Mouse (Mus musculus): Measurements from ENCODE around the gene Osbpl2. TPM values are rescaled to one million over a fixed set of nuclear protein-coding genes. Genes with fewer than 3 reads are reported as not detected.

Osbpl2 gene
- polyA plus RNA-seq, 1 experiment from 2014 or later, result 26.2 TPM

GRCm38 (mm10) chr2:180201303-180201702 is 82.2 kb downstream of the Osbpl2 start:
- Histone ChIP-seq H3K27ac (0 out of 2 replicates have a peak overlapping the region, but pooled peaks have one; percentile 20), H3K36me3 (replicated peaks) (peaks cover 46% of the 10 kb centered on the region), H3K9me3 (no peaks in the 10 kb centered on the region), H3K27me3 (ENCODE audit: poor library complexity, severe bottlenecking) (no peaks in the 10 kb centered on the region), H3K4me1 (no peaks in the 10 kb centered on the region; the same call in 1 of the 2 replicates), H3K4me3 (no peak overlapping the region)
- WGBS, result 81% methylated on average over 9 of the region's 9 CpGs
- no peak for DNase-seq (ENCODE audit: extremely low spot score, low spot score)

- H3K27me3 ChIP-seq (ENCODE audit: poor library complexity, severe bottlenecking), result no peaks in the 10 kb centered on the region
- DNase-seq (ENCODE audit: extremely low spot score, low spot score), result no peak
- H3K4me3 ChIP-seq, result no peak overlapping the region
- no peaks in the 10 kb centered on the region for H3K9me3 ChIP-seq
- peaks cover 46% of the 10 kb centered on the region for H3K36me3 ChIP-seq (replicated peaks)
- H3K4me1 ChIP-seq, result no peaks in the 10 kb centered on the region; the same call in 1 of the 2 replicates
- 91% methylated on average over 14 of the region's 14 CpGs for WGBS
- no peak overlapping the region for H3K27ac ChIP-seq
Observed at GRCm38 (mm10) chr2:180202263-180202662, 83.2 kb downstream of the Osbpl2 start.

- H3K27me3 ChIP-seq (ENCODE audit: poor library complexity, severe bottlenecking), result no peaks in the 10 kb centered on the region
- DNase-seq (ENCODE audit: extremely low spot score, low spot score), result no peak
- no peaks in the 10 kb centered on the region for H3K9me3 ChIP-seq
- no peaks in the 10 kb centered on the region; the same call in 1 of the 2 replicates for H3K4me1 ChIP-seq
- no peak overlapping the region for H3K4me3 ChIP-seq
- peaks cover 41% of the 10 kb centered on the region for H3K36me3 ChIP-seq (replicated peaks)
- H3K27ac ChIP-seq, result no peak overlapping the region
- 89% methylated on average over 10 of the region's 10 CpGs for WGBS
Observed at GRCm38 (mm10) chr2:180202805-180203204, 83.7 kb downstream of the Osbpl2 start.

- no peak overlapping the region for H3K27ac ChIP-seq
Observed at GRCm38 (mm10) chr2:180204501-180204900, 85.4 kb downstream of the Osbpl2 start.

GRCm38 (mm10) chr2:180205083-180205955 is 86.2 kb downstream of the Osbpl2 start:
- Histone ChIP-seq H3K27me3 (ENCODE audit: poor library complexity, severe bottlenecking) (no peaks in the 10 kb centered on the region), H3K36me3 (replicated peaks) (peaks cover 30% of the 10 kb centered on the region), H3K27ac (no peak overlapping the region), H3K9me3 (no peaks in the 10 kb centered on the region), H3K4me3 (no peak overlapping the region), H3K4me1 (peaks cover 3% of the 10 kb centered on the region; the same call in 1 of the 2 replicates)
- 89% methylated on average over 12 of the region's 12 CpGs for WGBS
- no peak for DNase-seq (ENCODE audit: extremely low spot score, low spot score)

More at GRCm38 (mm10) chr2:180204501-180204900, 85.4 kb downstream of the Osbpl2 start:
- peaks cover 3% of the 10 kb centered on the region; the same call in 1 of the 2 replicates for H3K4me1 ChIP-seq
- 89% methylated on average over 9 of the region's 9 CpGs for WGBS
- no peak for DNase-seq (ENCODE audit: extremely low spot score, low spot score)
- H3K27me3 ChIP-seq (ENCODE audit: poor library complexity, severe bottlenecking), result no peaks in the 10 kb centered on the region
- no peaks in the 10 kb centered on the region for H3K9me3 ChIP-seq
- H3K4me3 ChIP-seq, result no peak overlapping the region
- peaks cover 30% of the 10 kb centered on the region for H3K36me3 ChIP-seq (replicated peaks)

GRCm38 (mm10) chr2:180205956-180206280 is 86.8 kb downstream of the Osbpl2 start:
- WGBS, result 98% methylated on average over 2 of the region's 2 CpGs
- H3K27me3 ChIP-seq (ENCODE audit: poor library complexity, severe bottlenecking), result no peaks in the 10 kb centered on the region

GRCm38 (mm10) chr2:180207840-180208239 is 88.7 kb downstream of the Osbpl2 start:
- peak; percentile 41 for DNase-seq (ENCODE audit: extremely low spot score, low spot score)
- Histone ChIP-seq H3K36me3 (replicated peaks) (peaks cover 21% of the 10 kb centered on the region), H3K4me3 (no peak overlapping the region), H3K27ac (no peak overlapping the region), H3K27me3 (ENCODE audit: poor library complexity, severe bottlenecking) (no peaks in the 10 kb centered on the region), H3K9me3 (no peaks in the 10 kb centered on the region), H3K4me1 (peaks cover 3% of the 10 kb centered on the region; the same call in 1 of the 2 replicates)
- 71% methylated on average over 7 of the region's 7 CpGs for WGBS

More at GRCm38 (mm10) chr2:180205956-180206280, 86.8 kb downstream of the Osbpl2 start:
- Histone ChIP-seq H3K27ac (no peak overlapping the region), H3K36me3 (replicated peaks) (peaks cover 30% of the 10 kb centered on the region), H3K4me1 (peaks cover 3% of the 10 kb centered on the region; the same call in 1 of the 2 replicates), H3K4me3 (no peak overlapping the region), H3K9me3 (no peaks in the 10 kb centered on the region)
- no peak for DNase-seq (ENCODE audit: extremely low spot score, low spot score)

- H3K9me3 ChIP-seq, result no peaks in the 10 kb centered on the region
- WGBS, result 75% methylated on average over 1 of the region's 1 CpGs
- DNase-seq (ENCODE audit: extremely low spot score, low spot score), result no peak
- no peak overlapping the region for H3K4me3 ChIP-seq
- peaks cover 3% of the 10 kb centered on the region; the same call in 1 of the 2 replicates for H3K4me1 ChIP-seq
- peaks cover 26% of the 10 kb centered on the region for H3K36me3 ChIP-seq (replicated peaks)
- H3K27me3 ChIP-seq (ENCODE audit: poor library complexity, severe bottlenecking), result no peaks in the 10 kb centered on the region
- H3K27ac ChIP-seq, result no peak overlapping the region
Observed at GRCm38 (mm10) chr2:180208976-180209375, 89.9 kb downstream of the Osbpl2 start.

- Histone ChIP-seq H3K27ac (no peak overlapping the region), H3K9me3 (no peaks in the 10 kb centered on the region), H3K4me3 (no peak overlapping the region), H3K27me3 (ENCODE audit: poor library complexity, severe bottlenecking) (no peaks in the 10 kb centered on the region), H3K4me1 (peaks cover 23% of the 10 kb centered on the region), H3K36me3 (replicated peaks) (peaks cover 9% of the 10 kb centered on the region; the same call in 1 of the 2 replicates)
- 92% methylated on average over 3 of the region's 3 CpGs for WGBS
- DNase-seq (ENCODE audit: extremely low spot score, low spot score), result no peak
Observed at GRCm38 (mm10) chr2:180212255-180212654, 93.1 kb downstream of the Osbpl2 start.

Small RNA genes lying within 50 kb of the gene (microRNA-seq; reads per million reads assigned to microRNA genes)
- gene Mir7005, result not detected

Other genes with a start within 250 kb of the Osbpl2 start
- gene Taf4, start 142.7 kb upstream of the Osbpl2 start, polyA plus RNA-seq (2016; fragmentation: Nextera tagmentation; extraction: Ambion mirVana), result 3.6 and 4.2 TPM in 2 replicates
- 8.5 and 8.9 TPM in 2 replicates for gene Lsm14b, start 94.3 kb upstream of the Osbpl2 start, polyA plus RNA-seq (2016; fragmentation: Nextera tagmentation; extraction: Ambion mirVana)
- 856 and 905 TPM in 2 replicates for gene Psma7, start 76.9 kb upstream of the Osbpl2 start, polyA plus RNA-seq (2016; fragmentation: Nextera tagmentation; extraction: Ambion mirVana)
- gene Ss18l1, start 76.8 kb upstream of the Osbpl2 start, polyA plus RNA-seq (2016; fragmentation: Nextera tagmentation; extraction: Ambion mirVana), result 7.0 TPM in 2 replicates
- gene Mtg2, start 48.7 kb upstream of the Osbpl2 start, polyA plus RNA-seq (2016; fragmentation: Nextera tagmentation; extraction: Ambion mirVana), result 34.0 and 35.2 TPM in 2 replicates
- gene Hrh3, start 14.8 kb upstream of the Osbpl2 start, polyA plus RNA-seq (2016; fragmentation: Nextera tagmentation; extraction: Ambion mirVana), result 1.1 and 1.3 TPM in 2 replicates
- 271 and 281 TPM in 2 replicates for gene Adrm1, start 52.2 kb downstream of the Osbpl2 start, polyA plus RNA-seq (2016; fragmentation: Nextera tagmentation; extraction: Ambion mirVana)
- gene Lama5, start 106.6 kb downstream of the Osbpl2 start, polyA plus RNA-seq (2016; fragmentation: Nextera tagmentation; extraction: Ambion mirVana), result 10.7 and 11.2 TPM in 2 replicates
- gene Rps21, start 138.1 kb downstream of the Osbpl2 start, polyA plus RNA-seq (2016; fragmentation: Nextera tagmentation; extraction: Ambion mirVana), result 560 and 577 TPM in 2 replicates
- gene Cables2, start 154.2 kb downstream of the Osbpl2 start, polyA plus RNA-seq (2016; fragmentation: Nextera tagmentation; extraction: Ambion mirVana), result 9.2 and 12.0 TPM in 2 replicates
- gene Rbbp8nl, start 170.6 kb downstream of the Osbpl2 start, polyA plus RNA-seq (2016; fragmentation: Nextera tagmentation; extraction: Ambion mirVana), result 0.32 and 0.35 TPM in 2 replicates
- 0.15 TPM in 1 of 2 replicates, not detected in the other for gene Gata5, start 215.4 kb downstream of the Osbpl2 start, polyA plus RNA-seq (2016; fragmentation: Nextera tagmentation; extraction: Ambion mirVana)